Mouse (Mus musculus): Measurements from ENCODE around the gene Cbx3.

The Cbx3 gene

GRCm38 (mm10) chr6:51514860-51515259 is 44.7 kb downstream of the Cbx3 start:
- intact Hi-C loops (cut with DNase I): loop anchor here (5.0 kb wide), 1 partner anchor 67 kb away; no protein-coding TSS in a partner anchor

DNA sequence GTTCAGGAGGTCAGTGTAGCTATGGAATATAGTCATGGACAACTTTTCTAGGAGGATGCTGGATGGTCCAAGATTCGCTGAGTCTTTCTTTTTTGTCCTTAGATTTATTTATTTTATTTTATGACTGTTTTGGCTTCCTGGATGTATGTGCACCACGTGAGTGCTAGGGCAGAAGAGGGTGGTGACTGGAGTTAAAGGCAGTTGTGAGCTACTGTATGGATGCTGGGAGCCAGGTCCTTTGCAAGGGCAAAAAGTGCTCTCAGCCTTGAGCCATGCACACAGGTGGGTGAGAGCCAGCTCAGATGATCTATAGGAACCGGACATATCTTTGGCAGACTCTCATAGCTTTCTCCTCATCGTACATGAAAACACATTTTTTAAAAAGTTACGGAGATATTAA is 53.1 kb downstream of the Cbx3 start:
- intact Hi-C loops (cut with DNase I): no loop called here

DNA sequence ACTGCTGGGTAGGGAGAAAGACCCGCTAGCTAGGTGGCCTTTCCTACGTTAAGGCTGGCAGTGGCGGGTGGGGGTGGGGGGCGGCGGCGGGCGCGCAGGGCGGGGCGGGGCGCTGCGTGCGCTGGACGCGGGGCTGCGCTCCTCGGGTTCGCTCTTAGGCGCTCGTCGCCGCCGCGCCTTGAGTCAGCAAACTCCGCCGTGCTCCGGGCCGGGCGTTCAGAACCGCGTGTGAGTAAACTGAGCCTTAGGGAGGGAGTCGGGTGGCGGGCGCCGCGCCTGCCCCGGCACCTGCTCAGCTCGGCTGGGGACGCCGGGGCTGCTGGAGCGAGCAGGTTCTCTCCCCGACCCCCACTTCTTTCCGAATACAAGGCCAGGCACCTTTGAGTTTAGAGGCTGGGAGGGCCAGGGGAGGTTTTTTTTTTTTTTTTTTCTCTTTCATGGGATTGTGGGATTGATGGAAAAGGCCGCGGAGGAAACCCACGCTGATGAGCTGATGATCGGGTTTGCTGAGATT is 53.7 kb downstream of the Cbx3 start, which contains the start of gene Snx10:
Snx10 (plus strand) TSS at position 95 of the 514 bp plus-strand sequence.
- intact Hi-C loops (cut with DNase I): no loop called here

DNA sequence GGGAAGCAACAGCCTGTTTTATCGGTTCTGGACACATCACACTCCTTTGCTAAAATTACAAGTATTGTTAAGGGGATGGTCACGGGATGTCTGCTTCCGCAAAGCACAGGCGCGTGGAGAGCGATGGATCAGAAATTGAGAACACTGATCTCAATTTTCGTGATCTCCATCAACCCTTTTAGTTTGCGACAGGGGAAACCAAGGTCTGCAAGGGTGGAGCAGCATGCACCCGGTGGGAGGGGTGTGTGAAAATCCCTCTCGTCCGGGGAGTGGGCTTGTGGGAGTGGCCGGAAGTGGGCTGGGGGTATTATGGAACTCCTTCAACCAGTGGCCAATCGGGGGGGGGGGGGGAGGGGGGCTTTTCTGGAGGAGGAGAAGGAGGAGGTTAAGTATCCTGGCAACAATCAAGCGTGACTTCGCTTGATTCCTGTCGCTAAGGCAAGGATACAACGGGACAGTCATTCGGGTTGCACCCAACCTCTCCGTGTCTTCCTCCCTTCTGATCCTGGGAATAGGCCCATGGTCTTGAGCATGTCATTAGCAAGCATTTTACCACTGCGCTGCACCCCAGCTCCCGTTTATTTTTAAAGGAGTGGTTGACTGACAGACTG is 54.3 kb downstream of the Cbx3 start:
- intact Hi-C loops (cut with DNase I): no loop called here

DNA sequence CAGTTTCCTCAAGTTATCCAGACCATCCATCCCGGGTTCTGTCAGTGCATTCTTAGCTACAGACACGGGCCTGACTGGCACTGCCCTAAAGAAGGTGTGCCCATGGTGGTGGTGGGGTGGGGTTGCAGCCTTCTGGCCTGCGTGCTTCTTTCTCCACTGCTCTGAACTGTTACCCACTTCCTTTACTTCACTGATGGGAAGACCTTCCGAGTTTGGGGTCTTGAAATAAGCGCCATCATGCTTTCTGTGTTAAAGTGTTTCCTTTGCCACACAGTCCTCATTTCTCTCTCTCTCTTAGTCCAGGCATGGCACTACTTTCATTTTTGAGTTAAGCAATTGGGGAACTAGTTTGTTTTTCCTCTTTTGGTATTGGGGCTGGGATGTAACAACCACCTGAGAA is 54.8 kb downstream of the Cbx3 start:
- intact Hi-C loops (cut with DNase I): no loop called here

GRCm38 (mm10) chr6:51529457-51529856 is 59.3 kb downstream of the Cbx3 start:
- intact Hi-C loops (cut with DNase I): no loop called here

Data from adrenal gland (tissue).